Comparison of ENCODE assay signal across 25 mouse cellular contexts in genomic region chr6:48081952-48082351, GRCm38 (mm10).
"Had no signal": no experiment of that assay in that cellular context is flagged by ENCODE, and none has a peak within 500 bp of the region (broad histone marks: within the 10 kb centered on the region; RNA-seq: fewer than 3 reads in every experiment).

No protein-coding gene starts in this region.

- H3K4me3 ChIP-seq: heart, embryonic 13.5 days; heart, embryonic 15.5 days; hindbrain, embryonic 10.5 days; hindbrain, embryonic 12.5 days; intestine, embryonic 15.5 days; layer of hippocampus, adult 2 months; left cerebral cortex, adult 2 months; limb, embryonic 10.5 days; limb, embryonic 12.5 days; liver, embryonic 13.5 days had no signal

- H3K27me3 ChIP-seq: heart, embryonic 13.5 days; heart, embryonic 15.5 days; hindbrain, embryonic 12.5 days; intestine, embryonic 15.5 days; limb, embryonic 12.5 days; liver, embryonic 13.5 days had no signal

- H3K27ac ChIP-seq: heart, embryonic 13.5 days; heart, embryonic 15.5 days; hindbrain, embryonic 10.5 days; hindbrain, embryonic 12.5 days; hindbrain, embryonic 14.5 days; intestine, embryonic 15.5 days; layer of hippocampus, adult 2 months; left cerebral cortex, adult 2 months; limb, embryonic 10.5 days; limb, embryonic 12.5 days; liver, embryonic 13.5 days had no signal

- DNase-seq: gastrocnemius, postnatal 14 days; heart, adult 18-20 months; heart, postnatal 14 days; heart, postnatal 4 days; kidney, adult 18-20 months; kidney, adult 8-10 months; kidney, postnatal 10 days; kidney, postnatal 25 days; kidney, postnatal 4 days; liver; liver, embryonic 13.5 days had no signal

- H3K4me2 ChIP-seq: heart, embryonic 11.5 days; heart, embryonic 13.5 days; heart, embryonic 15.5 days; hindbrain, embryonic 12.5 days; hindbrain, embryonic 14.5 days; intestine, embryonic 15.5 days; limb, embryonic 12.5 days; liver, embryonic 13.5 days had no signal

- H3K9me3 ChIP-seq: heart, embryonic 13.5 days; heart, embryonic 15.5 days; hindbrain, embryonic 10.5 days; hindbrain, embryonic 12.5 days; intestine, embryonic 15.5 days; limb, embryonic 10.5 days; limb, embryonic 12.5 days; liver, embryonic 13.5 days had no signal

- H3K9ac ChIP-seq: heart, embryonic 13.5 days; heart, embryonic 15.5 days; hindbrain, embryonic 12.5 days; hindbrain, embryonic 14.5 days; intestine, embryonic 15.5 days; limb, embryonic 12.5 days; liver, embryonic 13.5 days had no signal

- ATAC-seq: hindbrain, embryonic 16.5 days; inflammation-experienced regulatory T-cells, adult 6 months; intestine, embryonic 15.5 days; intestine, postnatal 0 days had no signal
